Mouse (Mus musculus) G1E-ER4 (cell line): ENCODE data around the gene Rnf38. TPM values are rescaled to one million over a fixed set of nuclear protein-coding genes. Genes with fewer than 3 reads are reported as not detected.

Experiments
- GATA1 ChIP-seq: IDR thresholded peaks from one replicate; pipeline ENCODE4 v1.8.0; 2012; ENCODE audit warnings: low read length, inconsistent platforms
- polyA plus RNA-seq: library from polyadenylated mRNA; stranded (reverse); fragments of >175 nt; gene quantifications from 2 replicates; pipeline ENCODE4 v1.2.3, GENCODE M21; 2012

The Rnf38 gene
- polyA plus RNA-seq, 1 experiment: 22.3 TPM

DNA sequence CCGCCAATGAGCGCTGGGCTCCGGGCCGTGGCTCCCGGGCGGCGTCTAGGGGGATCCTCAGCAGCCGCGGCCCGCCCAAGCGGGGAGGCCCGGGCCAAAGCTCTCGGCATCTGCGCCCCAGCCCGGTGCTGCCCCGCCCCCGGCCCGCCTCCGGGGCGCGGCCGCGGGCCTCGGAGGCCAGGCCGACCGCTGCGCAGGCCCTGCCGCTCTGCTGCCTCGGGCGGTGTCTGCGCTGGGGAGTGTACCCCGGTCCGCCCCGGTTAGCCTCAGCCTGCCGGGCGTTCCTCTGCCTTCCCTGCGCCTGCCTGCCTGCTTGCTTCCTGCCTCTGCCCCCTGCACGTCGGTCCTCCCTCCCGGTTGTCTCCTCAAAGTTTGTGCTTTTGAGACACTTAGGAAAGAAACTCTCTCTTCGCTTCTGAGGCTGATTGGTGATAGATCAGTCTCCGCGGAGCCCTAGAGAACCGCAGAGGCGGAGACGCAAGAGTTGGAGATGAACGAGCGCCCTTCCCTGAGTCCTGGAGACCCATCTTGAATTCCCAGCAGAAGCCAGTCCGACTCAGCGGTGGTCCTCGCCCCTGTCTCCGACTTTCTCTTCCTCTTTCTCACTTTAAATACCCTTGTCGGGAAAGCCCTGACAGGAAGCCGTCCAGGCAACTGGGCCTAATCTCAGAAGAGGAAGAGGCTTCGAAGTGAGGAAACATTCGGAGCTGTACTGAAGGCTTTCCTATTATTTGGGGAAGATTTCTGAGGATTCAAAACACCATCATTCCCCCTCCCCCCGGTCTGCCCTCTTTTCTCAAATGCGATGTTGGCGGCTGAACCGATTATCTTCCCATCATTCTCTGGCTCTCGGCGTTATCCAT is 646 bp upstream of the Rnf38 start:
- no peak for TF ChIP-seq GATA1

- no peak for TF ChIP-seq GATA1
Measured at GRCm38 (mm10) chr4:44232771-44233712, 547 bp downstream of the Rnf38 start.

DNA sequence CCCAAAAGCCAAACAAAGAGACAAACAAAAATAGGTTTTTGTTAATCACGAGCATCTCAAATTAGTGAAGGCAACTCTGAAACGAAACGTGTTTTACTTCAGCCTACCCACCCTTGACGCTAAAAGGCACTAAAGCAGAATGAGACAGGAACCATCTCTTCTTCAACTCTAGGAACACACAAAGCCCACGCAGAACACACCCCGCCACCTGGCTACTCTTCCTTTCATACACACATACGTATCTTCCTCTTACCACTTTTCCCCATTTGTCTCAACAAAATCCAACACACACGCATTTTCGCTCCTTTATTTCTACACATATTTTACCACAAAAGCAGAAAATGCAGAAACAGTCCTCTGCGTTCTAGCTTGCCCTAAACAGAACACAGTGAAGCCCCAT is 8.5 kb downstream of the Rnf38 start:
- no peak for TF ChIP-seq GATA1

DNA sequence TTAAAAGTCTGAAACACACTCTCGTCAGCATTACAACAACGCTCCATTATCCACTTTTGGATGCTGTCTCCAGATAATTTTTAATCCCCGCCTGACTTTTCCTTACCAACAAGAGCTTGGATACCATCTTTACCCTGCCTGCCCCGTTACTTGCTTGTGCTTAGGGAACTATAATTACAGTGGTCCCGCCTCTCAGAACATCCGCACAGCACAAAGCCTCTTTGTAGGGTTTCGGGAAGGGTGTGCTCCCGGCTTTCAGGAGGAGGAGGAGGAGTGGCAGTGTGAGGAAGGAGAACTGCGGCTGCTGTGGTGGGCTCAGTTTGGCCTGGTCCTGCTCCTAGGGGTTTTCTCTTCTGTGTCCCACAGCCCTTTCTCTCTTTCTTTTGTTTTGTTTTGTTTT is 9.4 kb downstream of the Rnf38 start:
- TF ChIP-seq GATA1: no peak

DNA sequence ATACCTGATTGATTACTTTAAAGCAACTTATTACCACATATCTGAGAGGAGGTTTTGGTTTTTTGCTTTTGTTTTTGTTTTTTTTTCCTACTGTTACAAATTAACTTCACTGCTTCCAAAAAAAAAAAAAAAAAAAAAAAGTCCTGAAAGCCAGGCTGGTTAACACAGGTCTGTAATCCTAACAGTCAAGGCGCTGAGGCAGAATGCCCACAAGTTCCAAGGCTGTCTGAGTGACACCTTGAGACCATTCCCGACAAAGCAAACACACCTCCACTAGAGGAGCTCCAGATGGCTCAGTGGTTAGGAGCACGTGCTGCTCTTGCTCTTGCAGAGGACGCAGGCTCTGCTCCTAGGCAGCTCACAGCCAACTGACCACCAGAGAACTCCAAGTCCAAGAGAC is 10.1 kb downstream of the Rnf38 start:
- TF ChIP-seq GATA1: no peak

- TF ChIP-seq GATA1: no peak
Measured at GRCm38 (mm10) chr4:44216797-44217442, 16.7 kb downstream of the Rnf38 start.

DNA sequence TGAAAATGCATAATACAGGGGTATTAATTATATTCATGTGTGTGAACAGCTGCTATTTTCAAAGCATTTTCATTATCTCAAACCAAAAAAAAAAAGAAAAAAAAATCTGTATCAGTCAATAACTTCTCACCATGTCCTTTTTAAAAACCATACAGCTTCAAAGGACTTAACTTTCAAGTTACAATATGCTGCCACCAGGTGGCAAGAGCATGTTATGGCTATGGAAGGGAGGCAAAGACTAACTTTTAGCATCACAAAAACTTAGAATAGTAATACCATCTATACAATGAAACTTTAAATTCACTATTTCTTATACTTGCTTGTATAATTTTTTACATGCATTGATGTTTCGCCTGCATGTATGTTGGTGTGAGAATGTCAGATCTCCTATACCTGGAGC is 33.6 kb downstream of the Rnf38 start:
- TF ChIP-seq GATA1: no peak

DNA sequence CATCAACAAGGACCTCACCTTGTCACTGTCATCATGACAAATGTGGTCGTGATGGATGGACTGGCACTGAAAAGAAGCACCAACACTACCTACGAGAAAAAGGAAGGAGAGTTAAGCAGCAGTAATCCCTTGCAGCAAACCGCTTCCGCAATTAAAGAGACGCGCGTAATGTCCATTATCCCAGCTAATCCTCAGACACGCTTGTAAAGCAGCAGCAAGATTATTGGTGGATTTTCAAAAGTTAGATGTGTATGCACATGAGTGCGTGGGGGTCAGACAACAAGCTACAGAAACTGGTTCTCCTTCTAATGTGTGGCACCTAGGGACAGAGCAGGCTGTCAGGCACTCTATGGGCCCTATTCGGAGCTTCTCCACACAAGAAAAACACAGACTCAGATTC is 46.2 kb downstream of the Rnf38 start:
- no peak for TF ChIP-seq GATA1

DNA sequence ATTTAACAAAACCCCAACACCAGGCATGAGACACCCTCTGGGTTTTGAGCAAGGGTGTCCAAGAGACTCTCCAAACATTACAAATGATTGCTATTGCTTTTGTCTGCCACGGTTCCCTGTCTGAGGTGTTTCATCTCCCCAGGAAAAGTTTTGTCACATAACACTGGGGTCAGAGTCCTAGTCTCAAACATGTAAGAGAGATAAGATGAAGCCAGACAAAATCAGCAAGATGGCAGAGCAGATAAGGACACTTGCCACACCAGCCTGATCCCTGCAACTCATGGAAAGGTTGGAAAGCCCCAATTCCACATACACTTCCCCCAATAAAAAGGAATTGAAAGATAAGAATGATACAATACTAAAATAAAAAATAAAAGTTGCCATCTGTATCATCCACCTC is 49.7 kb downstream of the Rnf38 start:
- TF ChIP-seq GATA1: no peak

GRCm38 (mm10) chr4:44179748-44180147 is 53.8 kb downstream of the Rnf38 start:
- no peak for TF ChIP-seq GATA1

DNA sequence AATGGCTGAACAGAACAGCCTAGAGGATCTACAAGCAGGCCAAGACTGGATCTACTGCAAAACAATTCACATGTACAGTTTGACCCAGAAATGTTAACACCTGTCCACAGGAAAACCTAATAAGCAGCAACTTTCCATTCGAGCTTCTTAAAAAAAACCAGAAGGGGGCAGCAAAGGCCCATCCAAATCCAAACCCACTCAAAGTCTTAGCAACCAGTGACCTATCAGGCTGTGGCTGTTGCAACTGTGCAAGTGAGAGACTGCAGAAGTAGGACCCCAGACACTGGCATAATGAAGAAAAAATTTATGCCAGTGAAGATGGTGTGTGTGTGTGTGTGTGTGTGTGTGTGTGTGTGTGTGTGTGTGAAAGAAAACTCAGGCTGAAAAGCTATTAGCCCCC is 60.4 kb downstream of the Rnf38 start:
- TF ChIP-seq GATA1: no peak

DNA sequence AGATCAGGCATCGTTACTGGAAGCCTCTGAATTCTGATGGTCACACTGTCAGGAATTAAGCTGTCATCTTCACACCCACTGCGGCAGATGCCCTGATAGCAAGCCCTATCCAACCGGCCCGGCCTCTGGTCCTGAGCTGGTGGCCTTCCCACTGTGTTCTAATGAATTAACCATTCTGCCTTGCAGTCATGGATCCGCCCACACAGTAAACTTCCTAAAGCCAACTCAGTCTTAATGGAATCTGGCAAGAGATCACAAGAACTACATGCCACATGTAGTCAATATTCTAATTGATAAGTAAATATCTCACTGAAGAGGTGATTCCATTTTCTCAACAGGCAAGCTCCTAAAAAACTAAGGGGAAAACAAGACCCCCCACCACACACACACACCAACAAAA is 60.9 kb downstream of the Rnf38 start:
- TF ChIP-seq GATA1: no peak

DNA sequence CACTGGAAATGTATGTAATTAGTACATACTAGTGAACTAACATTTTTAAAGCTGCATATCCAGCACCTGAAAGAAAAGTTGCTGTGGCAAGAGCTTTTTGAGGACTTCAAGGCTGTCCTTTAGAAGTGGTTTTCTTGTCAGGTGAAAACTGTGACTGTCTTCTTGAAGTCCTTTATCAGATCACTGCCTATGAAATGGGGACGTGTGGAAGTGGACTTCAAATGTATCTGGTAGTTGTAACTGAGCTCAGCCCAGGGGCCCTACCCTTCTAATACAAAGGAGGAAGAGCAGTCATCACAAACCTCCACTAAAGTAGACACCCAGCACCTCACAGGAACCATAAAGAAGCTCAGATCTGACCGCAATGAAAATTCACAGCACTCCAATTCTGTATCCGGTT is 63.7 kb downstream of the Rnf38 start:
- TF ChIP-seq GATA1: no peak

DNA sequence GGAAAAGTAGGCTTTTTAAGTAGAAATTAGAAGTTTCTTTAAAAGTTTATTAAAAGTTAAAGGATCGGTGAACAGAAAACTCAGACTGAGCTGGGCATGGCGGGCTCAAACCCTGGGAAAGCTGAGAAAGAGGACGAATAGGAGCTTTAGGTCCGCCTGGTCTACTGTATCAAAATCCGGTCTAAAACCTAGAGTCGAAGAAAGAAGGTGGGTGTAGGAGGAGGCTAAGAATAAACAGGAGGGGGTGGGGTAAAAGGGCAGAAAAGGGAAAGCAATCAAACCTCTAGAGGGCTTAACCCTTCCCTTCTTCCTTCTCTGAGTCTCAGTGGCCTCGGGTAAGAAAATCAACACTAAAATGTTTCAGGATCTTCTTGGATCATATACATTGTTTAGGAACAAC is 64.8 kb downstream of the Rnf38 start:
- no peak for TF ChIP-seq GATA1

- TF ChIP-seq GATA1: no peak
Measured at GRCm38 (mm10) chr4:44168231-44168647, 65.3 kb downstream of the Rnf38 start.
